Mouse (Mus musculus) lung, postnatal 25 days (tissue): Measurements from ENCODE around the gene Prdm15.

Source experiments
- DNase-seq: peaks from one replicate; pipeline ENCODE4 v3.0.0; 2022; ENCODE audit warnings: low spot score

The Prdm15 gene

DNA sequence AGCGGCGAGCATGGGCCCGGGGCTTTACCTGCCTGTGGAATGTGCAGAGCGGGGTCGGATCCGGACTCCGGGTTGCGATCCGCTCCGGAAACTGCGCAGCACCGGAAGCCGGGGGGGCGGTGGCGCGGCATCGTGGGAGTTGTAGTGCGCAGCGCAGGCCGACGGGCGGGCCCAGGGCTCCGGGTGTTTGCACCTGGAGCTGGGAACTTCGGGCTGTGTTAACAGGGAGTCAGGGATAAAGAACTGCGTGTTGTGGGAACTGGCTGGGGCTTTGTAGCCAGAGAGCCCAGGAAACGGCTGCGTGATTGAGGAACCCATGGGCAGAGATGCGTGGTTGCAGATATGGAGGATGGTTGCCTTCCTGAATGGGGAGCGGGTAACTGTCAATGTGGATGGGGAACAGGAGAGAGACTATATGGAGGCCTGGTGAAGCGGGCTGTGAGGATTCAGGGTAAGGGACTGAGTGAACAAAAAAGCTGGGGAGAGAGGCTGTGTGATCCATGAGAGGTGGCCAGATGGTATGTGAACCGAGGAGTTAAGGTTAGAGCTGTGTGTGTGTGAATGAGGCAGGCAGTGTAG, at the start of gene Prdm15:
TSS of gene Prdm15 (minus strand) at position 110 of the 579 bp plus-strand sequence.
- DNase-seq = peak; percentile 88

DNA sequence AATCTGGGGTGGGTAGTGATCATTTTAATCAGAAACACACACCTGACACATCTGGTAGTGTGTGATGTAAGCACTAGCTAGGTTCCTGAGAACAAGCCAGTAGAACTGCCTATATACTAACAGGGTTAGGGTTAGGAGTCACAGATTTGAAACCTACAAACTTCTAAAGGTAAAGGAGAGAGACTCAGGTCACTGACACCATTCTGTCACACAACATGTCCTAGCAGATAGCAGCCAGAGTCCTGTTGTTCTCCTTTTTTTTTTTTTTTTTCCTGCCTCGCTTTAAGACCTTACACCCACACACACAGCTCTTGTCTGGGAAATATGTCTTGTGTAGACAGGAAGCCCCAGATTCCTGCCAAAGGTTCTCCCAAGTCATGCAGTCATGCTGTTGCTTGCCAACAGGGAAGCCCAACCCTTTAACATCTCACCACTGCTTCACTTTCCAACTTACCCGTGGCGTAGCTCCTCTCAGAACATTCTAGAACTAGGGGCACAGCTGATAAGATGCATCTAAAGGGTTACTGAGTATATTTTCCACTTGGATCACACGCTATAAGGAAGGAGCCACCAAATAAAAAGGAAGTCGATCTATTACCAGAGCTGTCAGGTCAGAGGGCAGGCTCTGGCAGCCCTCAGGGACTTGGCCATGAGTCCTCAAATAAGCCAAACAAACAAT, 45.8 kb upstream of the Prdm15 start:
- DNase-seq = peak; percentile 79

DNA sequence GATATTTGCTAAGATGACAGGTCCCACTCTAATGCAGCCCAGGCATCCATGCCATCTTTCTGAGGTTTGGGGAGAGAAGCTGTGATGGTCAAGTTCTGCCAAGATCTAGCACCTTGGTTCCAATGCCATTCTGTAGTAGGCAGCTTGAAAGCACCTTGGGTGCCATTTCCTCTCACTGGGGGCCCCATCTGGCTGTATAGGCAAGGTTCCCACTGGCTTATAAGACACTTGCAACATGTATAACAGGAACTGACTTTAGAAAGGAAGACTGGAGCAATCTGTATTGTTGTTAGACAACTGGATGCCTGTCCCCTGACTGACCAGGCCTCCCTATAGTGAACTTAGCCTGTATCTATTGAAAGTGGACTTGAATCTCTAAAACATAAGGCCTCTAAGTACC, 36.1 kb upstream of the Prdm15 start:
- no peak for DNase-seq

DNA sequence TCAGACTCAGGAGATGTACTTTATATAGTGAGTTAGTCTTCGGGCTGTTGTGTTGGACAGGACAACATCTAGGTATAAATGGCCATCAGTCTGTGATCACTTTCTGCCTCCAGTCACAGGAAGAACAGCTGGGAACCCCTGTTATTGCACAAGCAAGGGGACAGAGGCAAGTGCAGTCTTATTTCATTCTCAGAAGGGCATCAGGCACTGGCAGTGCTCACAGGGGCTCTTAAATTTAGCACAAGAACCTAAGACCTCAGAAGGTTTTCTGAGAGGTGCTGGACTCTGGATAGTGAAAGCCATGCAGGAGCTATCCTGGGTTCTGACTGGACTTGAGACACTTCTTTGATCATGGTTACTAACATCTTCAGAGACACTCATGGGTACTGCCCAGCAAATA, 32.0 kb upstream of the Prdm15 start:
- no peak for DNase-seq

DNA sequence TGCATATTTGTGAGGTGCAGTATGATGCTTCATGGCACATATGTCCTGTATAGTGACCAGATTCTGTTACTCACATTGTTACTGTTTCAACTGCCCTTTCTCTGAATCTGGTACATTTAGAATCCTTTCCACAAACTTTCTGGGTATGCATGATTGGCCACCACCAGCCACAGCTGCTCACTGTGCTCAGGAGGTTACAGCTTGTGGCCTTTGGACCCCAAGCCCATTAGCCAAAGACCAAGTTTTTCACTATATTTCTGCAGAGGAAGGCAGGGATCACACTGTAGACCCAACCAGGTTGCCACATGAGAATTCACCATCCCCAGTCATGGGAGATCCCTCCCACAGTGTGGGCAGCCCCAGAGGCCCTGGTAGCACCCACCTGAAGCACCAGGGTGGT, 31.2 kb upstream of the Prdm15 start:
- no peak for DNase-seq

DNA sequence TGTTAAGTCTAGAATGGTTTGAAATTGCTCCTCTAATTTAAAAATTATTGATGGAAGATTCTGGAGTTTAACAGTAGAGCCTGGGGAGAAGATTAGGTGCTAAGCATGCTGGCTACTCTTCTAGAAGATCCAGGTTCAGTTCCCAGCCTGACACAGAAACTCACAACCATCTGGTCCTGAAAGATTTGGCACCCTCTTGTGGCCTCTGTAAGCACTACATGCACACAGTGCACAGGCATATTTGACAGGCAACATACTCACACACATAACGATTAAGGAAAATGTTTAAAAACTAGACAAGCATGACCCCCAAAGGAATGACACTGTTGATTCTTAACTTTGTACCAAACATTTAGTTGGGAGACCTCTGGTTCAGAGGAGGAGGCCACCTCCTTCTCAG, 27.5 kb upstream of the Prdm15 start:
- DNase-seq = peak; percentile 49

DNA sequence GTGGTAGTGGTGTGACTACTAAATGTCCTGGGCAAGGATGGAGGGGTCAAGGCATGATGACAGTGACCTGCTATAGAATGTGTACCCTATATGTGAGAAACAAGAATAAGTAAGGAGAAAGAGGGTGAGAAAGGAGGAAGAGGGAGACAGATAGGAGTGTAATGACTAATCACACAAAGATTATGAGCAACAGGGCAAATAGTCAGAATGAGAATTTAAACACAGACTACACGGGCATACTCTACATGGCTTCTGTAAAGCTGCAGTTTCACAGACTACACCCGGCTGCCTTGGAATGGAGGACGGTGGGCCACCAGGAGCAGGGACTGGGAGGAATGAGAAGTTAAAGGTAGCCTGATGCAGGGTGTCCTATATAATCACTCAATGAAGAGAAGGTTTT, 25.9 kb upstream of the Prdm15 start:
- no peak for DNase-seq

DNA sequence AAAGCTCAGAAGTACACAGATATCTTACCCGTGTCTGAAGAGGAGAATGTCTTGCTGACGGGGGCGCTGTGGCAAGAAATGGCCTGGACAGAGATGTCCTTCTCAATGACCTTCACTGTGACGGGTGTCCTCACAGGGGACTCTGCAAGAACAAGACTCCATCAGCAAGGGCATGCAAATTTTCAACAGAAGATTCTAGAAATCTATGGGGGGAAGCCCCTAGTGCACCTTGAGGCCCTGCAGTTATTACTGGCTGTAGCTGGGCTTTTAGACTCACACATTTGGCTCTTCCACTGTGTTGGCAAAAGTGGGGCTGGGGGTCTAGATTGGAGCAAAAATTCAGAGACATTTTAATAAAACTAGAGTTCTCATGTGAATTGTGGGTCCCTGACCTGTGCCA, 23.5 kb upstream of the Prdm15 start:
- DNase-seq = no peak

DNA sequence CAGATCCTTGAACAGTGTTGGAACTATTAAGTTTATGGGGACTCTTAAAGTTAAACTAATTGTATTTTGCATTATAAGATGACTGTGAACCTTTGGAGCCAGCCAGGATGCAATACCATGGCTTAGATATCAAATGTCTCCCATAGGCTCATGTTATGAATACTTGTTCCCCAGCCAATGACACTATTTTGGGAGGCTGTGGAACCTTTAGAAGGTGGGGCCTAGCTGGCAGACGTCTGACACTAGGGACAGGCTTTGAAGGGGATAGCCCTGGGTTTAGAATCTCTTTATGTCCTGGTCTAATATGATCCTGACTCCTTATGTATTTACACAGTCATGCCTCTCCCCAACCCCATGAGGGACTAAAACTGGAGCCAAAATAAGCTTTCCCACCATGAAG, 22.7 kb upstream of the Prdm15 start:
- no peak for DNase-seq

DNA sequence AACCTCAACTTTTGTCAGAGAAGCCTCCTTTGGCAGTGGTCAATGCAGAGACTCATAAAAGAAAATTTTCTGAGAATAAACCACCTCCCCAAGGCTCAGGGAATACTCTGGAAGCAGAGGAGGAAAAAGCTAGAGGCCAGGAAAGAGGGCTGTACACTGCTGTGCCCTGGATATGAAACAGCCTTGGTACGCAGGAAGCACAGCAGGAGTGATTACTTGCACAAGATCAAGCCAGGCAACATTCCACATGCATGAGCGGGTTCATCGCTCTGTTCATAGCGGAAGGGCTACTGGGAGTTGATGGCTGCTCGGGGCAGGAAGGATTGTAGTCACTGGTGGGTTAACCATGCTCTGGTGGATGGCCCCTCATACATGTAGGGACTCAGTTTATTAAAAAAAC, 21.0 kb upstream of the Prdm15 start:
- DNase-seq = no peak

DNA sequence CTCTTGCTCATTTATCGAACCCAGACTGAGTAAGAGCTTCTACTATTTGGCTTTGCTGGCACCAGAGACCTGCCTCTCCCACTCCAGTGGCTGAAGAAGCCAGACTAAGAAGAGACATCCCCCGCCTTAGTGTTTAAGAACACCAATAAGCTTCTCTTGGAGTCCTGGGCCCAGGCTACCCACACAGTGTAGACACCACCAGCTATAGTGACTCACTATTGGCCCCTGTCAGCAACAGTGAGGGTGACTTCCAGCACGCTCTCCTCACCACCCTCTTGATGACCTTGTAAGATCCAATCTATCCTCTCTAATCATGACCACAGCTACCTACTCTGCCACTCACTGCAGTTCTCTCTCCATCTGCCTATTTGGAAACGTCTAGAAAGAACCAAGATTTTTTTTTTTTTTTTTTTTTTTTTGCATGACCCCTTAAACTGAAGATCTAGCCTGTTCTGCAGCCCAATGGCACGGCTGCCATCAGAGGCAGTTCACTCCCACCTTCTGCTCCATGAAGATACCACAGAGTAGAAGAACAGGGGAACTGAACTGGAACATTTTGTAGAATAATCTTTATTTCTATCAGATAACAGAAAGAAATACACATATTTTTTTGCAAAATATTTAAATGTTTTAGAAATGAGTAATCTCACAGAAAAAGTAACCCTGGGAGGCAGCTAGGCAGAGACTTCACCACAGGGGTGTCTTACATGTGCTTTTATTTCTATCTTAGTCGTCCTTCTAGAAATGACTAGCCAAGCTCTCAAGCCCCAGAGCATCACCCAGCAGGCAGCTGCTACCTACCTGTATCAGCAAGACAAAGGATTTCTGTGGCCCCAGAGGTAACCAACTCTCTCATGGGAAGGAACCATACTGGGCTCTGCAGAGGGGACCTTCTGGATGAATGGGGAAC, 17.8 kb upstream of the Prdm15 start:
- DNase-seq = no peak

DNA sequence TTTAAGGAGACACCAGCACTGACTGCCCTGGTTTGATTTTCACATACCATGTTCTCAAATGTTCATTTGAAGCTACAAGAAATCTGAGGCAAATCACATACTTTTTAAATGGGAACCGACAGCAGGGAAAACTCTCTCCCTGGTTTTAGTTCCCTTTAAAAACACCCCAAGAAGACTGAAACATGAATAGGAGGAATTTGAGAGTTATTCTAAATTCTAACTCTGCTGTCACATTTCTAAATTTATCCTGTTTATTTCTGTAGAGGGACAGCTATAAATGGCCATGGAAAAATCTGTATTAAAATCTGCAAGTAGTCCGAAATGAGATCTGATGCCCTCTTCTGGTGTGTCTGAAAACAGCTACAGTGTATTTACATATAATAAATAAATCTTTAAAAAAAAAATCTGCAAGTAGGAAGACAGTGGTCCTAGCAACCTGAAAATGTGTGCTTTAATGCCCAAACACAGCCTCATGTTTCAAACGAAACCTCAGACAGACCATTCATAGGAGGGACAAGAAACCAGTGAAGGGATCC, 12.3 kb upstream of the Prdm15 start:
- DNase-seq = no peak

DNA sequence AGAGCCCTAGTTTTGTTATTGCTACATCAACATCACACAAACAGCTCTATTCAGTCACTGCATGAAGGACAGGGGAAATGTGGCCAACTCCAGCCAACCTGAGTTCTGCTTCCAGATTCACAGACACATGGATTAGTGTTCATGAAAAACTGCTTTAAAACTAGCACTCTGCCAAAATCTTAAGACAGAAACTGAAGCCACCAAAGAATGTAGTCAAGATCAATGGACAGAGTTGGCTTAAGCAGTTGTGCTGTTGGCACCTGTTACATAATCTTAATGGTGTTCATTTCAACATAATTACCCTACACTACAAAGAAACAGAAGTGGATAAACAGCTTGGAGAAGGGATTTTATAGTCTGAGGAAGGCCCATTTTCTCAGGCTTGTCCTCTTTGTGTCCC, 4.4 kb upstream of the Prdm15 start:
- no peak for DNase-seq

DNA sequence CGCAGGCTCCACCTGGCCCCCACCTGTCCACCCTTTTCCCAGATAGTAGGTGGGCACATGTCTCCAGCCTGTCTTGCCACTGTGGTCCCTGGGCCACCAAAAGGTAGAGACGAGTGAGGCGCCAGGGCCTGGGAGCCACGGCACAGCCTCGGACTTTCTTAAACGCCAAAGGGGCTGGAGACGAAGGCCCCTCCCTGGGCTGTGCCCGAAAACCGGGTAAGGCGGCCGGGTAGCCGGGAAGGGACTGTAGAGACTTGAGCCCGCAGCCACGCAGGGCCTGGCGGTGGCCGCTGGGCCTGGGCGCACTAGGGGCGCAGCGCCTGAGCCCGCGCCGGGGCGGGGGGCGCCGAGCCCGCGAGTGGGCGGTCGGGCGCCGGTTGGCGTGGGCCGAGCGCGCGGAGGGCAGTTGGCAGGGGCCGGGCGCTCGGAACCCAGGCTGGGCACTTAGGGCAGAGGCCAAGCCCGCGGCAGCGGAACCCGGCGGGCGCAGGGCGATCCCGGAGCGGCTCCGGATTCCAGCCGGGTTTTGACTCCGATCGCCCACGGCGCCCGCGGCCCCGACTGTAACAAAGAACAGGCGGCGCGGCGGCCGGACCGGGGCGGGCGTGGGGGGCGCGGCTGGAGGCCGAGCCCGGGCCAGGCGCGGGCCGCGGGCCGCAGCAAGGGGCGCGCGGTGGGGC, 449 bp downstream of the Prdm15 start:
- peak; percentile 90 for DNase-seq

DNA sequence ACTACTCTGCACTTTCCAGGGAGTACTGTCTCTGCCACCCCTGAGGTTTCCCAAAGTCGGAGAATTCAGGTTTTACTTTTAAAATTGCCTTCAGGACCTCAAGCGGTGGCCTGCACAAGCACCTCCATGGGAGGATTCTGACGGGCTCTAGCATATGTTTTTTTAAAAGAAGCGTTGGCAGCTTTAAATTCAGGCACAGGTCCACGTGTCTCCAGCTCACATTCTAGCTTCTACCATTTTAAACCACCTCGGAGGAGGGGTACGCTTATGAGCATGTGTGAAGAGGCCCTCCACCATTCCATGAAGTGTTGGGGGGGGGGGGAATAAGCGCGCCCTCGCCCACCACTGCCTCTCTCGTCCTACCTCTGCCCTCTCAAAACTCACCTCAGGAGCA, 986 bp downstream of the Prdm15 start:
- DNase-seq = no peak

DNA sequence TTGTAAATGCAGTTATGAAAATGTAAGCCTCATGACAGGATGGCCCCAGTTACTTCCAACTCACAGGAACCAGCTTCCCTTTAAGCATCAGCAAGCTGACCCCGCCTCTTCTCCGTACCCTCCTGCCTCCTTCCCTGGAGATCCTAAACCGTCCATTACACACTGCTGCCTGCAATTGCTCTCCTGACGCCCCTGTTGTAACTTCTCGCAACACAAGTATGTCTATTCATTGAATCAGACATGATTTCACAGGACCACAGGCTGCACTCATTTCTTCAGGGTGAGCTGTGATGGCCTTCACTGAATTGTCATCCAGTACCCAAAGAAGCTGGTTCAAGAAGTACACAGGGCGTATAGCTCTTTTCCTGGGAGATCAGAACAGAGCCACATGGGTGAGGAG, 2.8 kb downstream of the Prdm15 start:
- no peak for DNase-seq

DNA sequence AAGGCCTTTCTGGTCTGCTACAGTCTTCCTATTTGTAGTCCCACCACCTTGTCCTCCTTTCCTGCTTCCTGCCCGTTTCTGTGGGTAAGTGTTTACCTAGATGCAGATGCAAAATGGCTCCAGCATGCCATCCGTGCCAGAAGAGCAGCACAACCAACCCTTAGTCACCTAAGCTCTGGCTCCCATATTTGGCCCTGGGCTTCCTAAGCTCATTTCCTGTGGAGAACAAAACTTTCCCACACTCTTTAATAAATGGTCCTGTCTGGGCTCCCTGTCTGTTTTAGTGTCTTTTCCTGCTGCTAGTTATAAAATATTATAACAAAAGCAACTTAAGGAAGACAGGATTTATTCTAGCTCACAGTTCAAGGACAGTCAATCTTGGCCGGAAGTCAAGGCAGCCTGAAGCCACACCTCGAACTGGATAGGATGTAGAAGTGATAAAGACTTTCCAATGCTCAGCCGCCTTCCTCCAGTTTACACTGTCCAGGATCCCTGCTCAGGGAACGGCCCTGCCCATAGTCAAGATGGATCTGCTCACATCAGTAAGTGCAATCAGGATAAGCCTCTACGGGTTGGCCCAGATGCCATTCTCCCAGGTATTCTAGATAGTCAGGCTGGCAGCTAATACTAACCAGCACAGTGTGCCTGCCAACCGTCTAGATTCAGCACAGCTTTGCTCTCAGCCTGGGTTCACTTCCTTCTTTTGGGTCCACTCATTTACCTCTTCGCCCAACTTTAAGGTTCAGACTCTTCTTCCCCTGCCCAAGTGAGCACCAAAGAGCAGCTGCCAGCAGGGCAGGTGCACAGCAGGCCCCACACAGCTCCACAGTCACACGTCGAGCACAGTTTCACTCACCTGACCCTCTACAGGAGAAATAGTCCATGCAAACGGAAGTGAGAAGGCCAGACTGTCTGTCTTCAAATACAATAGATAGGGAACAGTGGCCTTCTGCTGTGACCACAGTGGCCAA, 6.4 kb downstream of the Prdm15 start:
- peak; percentile 29 for DNase-seq

DNA sequence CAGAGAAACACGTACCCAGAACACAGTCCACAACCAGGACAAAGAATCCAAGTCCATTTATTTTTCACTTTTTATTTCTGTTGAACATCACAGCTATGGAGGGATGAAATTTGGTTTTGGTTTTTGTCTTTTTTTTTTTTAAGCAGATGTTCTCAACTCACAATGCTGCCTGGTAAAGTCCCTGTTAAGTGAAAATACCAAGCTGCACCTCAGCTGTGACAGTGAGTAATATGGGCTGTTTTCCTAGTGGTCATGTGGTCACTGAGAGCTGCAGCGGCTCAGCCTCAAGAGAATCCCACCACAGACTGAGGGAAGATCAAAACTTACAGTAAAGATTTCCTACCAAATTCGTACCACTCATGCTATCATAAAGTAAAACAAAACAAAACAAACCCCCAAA, 19.5 kb downstream of the Prdm15 start:
- DNase-seq = no peak

DNA sequence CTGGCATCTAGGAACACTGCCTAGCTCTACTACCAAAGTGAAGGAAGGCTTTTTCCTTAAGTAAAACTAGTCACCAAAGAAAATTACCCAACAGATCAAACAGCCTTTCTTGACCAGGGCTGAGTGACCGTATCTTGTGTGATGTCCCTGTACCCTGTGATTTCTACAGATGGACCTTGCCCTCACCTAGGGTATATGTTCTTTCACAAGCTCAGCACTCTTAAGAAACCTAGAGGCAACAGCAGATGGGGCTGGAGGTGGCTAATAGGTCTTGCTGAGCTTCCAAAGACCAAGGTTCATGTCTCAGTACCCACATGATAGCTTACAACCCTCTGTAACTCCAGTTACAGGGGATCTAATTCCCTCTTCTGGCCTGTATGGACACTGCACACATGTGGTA, 23.4 kb downstream of the Prdm15 start:
- DNase-seq = no peak

DNA sequence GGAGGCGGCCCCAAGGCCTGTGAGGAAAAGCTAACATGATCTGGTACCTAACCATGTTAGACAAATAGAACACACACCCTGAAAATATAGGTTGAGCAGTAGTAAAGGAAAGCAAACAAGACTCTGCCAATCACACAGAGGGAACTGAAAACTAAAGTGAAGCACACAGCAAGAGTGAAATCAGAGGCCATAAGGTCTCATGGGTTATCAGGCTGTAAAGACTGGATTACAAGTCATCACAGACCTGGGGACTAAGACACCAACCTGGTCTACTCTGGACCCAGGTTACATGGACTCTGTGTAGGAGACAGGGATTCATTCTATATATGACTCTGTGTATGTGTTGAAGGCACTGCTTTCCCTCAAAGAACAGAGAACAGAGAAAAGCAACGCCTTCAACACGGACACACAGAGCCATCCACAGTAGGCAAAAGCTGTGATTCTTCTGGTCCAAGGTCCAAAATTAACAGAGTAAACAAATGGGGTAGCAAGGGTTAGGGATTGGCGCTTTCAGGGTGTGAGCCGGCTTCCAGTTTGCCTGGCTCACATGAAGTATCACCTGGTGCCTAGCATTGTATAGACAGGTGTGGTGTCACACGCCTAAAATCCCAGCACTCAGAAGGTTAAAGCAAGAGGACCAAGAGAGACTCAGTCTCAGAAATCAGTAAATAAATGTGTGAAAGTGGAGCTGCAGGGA, 28.2 kb downstream of the Prdm15 start:
- DNase-seq = no peak

DNA sequence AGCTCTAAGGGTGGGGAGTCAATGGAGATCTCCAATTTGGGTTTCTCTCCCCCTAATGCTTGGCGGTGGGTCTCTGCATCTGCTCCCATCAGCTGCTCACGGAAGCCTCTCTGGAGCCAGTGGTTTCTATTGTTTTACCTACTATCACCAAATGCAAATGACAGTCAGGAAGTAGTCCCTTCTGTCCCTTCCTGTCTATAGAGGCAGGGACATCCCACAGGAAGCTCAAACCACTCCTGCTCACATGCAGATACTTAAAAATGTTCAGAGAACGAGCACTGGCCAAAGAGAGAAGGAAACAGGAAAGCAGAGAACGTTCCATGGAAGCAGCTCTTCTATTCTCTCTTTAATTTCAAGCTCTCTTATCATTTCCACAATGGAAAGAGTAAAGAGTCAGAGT, 32.1 kb downstream of the Prdm15 start:
- no peak for DNase-seq
